Mouse (Mus musculus) olfactory bulb, adult 2 months (tissue): ENCODE data around the gene Fkbp15.

Experiments
- CTCF ChIP-seq: fragments of 200-500 bp; IDR thresholded peaks from 2 replicates; pipeline ENCODE4 v1.5.1; 2012; ENCODE audit warnings: low read depth, mild to moderate bottlenecking, low read length, moderate library complexity; ENCODE audit not compliant: insufficient read depth
- POLR2A ChIP-seq: fragments of 200-500 bp; IDR thresholded peaks from 2 replicates; pipeline ENCODE4 v1.6.1; 2012; ENCODE audit warnings: mild to moderate bottlenecking, low read depth, low read length, moderate library complexity; ENCODE audit not compliant: insufficient read depth

DNA sequence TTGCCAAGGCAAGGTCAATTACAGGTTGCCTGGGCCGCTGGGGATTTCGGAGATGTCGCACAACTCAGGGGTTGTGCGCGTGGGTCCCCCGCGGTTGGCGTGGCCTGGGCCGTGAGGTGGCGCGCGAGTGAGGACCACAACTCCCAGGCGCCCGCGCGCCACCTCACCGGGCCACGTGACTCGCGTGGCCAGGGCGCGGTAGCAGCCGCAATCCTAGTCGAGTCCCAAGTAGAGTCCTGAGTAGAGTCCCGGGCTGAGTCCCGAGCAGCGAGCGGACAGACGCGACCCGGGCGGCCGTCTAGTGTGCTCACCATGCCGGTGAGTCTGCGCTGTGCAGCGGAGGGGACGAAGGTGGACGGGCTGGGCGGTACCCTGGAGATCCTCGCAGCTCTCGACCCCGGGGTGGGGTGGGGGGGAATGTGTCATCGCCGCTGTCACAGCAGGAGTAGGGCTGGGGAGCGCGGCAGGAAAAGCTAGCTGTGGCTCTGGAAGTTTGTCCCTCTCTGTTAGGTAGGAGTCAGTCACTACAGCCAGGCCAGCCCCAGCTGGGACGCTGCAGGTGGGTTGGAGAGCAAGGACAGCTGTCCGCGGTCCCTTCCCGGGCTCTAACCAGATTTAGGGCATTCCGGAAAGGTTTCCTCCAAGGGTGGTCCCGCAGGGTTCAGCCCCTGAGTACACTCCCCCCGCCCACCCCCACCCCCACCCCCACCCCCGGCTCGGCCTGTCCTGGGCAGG lies 73.9 kb downstream of the Fkbp15 start:
- TF ChIP-seq CTCF, result no peak
- TF ChIP-seq POLR2A, result peak; percentile 66; the same call in 1 of the 2 replicates
